Mouse (Mus musculus) adrenal gland, postnatal 10 days (tissue): ENCODE measurements around the gene Rsph1. TPM values are rescaled to one million over a fixed set of nuclear protein-coding genes. Genes with fewer than 3 reads are reported as not detected.

Source experiments
- DNase-seq: peaks from one replicate; pipeline ENCODE4 v3.0.0; 2021; ENCODE audit warnings: mixed read lengths
- total RNA-seq, 2 experiments: library from RNA; stranded (reverse); gene quantifications; 2 replicates each; pipeline ENCODE4 v1.2.3; 2021

Gene Rsph1
- total RNA-seq, 2 experiments from 2014 or later: 3.5 to 4.6 TPM

DNA sequence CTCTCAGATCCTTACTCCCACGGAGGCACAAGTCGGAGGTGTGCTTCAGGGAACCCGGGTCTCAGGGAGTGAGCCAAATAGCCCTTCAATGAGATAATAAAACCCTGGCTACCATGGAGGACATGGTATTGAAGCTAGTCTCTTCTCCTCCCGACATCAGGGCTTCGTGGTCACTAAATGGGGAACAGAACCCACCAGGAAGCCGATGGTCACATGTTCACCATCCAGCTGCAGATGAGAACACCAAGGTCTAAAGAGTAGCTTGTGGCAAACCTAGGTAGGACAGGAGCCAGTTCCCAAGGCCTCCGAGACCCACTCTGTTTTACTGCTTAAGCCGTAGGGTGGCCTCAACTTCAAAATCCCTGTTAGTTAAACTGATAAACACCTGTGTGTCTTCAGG lies 68.5 kb downstream of the Rsph1 start:
- DNase-seq: no peak

DNA sequence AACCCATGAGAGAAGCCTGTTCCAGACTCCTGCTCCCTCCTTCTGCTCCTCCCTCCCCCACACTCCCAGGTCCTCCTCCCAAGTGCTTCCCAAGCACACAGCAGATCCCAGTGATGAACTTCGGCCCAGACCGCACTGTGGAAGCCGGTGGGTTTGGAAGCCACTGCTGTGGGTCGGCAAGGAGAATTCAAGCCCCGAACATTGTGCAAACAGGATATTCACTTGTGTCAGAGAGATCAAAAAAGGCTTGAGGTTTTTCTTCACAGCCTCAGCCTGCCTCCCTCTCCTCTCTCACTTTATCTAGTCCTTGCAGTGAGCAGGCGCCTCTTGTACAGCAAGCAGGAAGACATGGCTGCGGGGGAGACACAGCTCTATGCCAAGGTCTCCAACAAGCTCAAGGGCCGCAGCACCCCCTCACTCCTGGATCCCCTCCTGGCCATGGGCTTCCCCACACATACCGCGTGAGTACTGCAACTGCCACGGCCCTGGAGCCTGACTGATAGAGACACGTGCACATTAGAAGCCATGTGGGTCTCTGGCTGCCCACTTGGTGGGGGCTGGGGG lies 69.3 kb downstream of the Rsph1 start, which contains the start of gene Ubash3a:
TSS of gene Ubash3a (plus strand) at position 103 of the 564 bp plus-strand sequence.
- no peak for DNase-seq

Other genes starting within 250 kb of the Rsph1 start
- gene Abcg1, start 219.7 kb downstream of the Rsph1 start, total RNA-seq: 10 to 100 TPM; 12.9 to 14.2 TPM
- gene Tff3, start 147.7 kb downstream of the Rsph1 start, total RNA-seq: not detected
- under 1 TPM in 1 of 2 experiments, not detected in 1; 0.51 TPM for gene Tff2, start 133.1 kb downstream of the Rsph1 start, total RNA-seq
- not detected for gene Tff1, start 112.1 kb downstream of the Rsph1 start, total RNA-seq
- gene Tmprss3, start 78.4 kb downstream of the Rsph1 start, total RNA-seq: under 1 TPM in 1 of 2 experiments, not detected in 1; 0.09 TPM
- 1 to 10 TPM in 1 of 2 experiments, under 1 TPM in 1; 0.69 to 1.3 TPM for gene Ubash3a, start 69.5 kb downstream of the Rsph1 start, total RNA-seq
- gene Slc37a1, start 9.4 kb upstream of the Rsph1 start, total RNA-seq: 10 to 100 TPM in 1 of 2 experiments, 1 to 10 TPM in 1; 4.4 to 10.9 TPM
- gene Pde9a, start 108.8 kb upstream of the Rsph1 start, total RNA-seq: 10 to 100 TPM in 1 of 2 experiments, 1 to 10 TPM in 1; 7.9 to 12.7 TPM
- 10 to 100 TPM; 22.9 to 28.0 TPM for gene Wdr4, start 242.6 kb upstream of the Rsph1 start, total RNA-seq
- gene Ndufv3, start 242.7 kb upstream of the Rsph1 start, total RNA-seq: 100 to 1,000 TPM; 637 to 664 TPM